Mouse (Mus musculus) stomach, embryonic 16.5 days (tissue): ENCODE measurements at regions not wholly inside any gene's neighbourhood (a gene's known extent, or its start where the extent isn't known, plus 50 kb on each side); places are given as distances from the start of the nearest gene placed in this dataset.

Experiments
- ATAC-seq: fragments of 200-750 bp; cut with Nextera tagmentation; 2 replicates; pipeline ENCODE4 v1.8.0; 2017; ENCODE audit warnings: moderate number of reproducible peaks, moderate TSS enrichment; ENCODE audit not compliant: insufficient read depth, low FRiP score
- H3K27ac ChIP-seq: fragments of 300-500 bp; sonication (generic); 2 replicates; pipeline ENCODE4 v1.5.1; 2014; ENCODE audit warnings: low read length
- H3K27me3 ChIP-seq: fragments of 300-500 bp; sonication (generic); 2 replicates; pipeline ENCODE4 v1.6.1; 2014; ENCODE audit warnings: low read length, control low read depth, mixed read lengths; ENCODE audit not compliant: control insufficient read depth, insufficient read depth
- H3K36me3 ChIP-seq: fragments of 300-500 bp; sonication (generic); 2 replicates; pipeline ENCODE4 v1.6.1; 2014; ENCODE audit warnings: low read length; ENCODE audit not compliant: control insufficient read depth, insufficient read depth
- H3K4me1 ChIP-seq: fragments of 300-500 bp; sonication (generic); 2 replicates; pipeline ENCODE4 v1.6.1; 2014; ENCODE audit warnings: low read length, control low read depth, mixed read lengths; ENCODE audit not compliant: control insufficient read depth, insufficient read depth
- H3K4me2 ChIP-seq: fragments of 300-500 bp; sonication (generic); 2 replicates; pipeline ENCODE4 v1.6.1; 2014; ENCODE audit warnings: low read depth, low read length, mixed read lengths
- H3K4me3 ChIP-seq: fragments of 300-500 bp; sonication (generic); replicated peaks from 2 replicates; pipeline ENCODE4 v1.5.1; 2014; ENCODE audit warnings: mild to moderate bottlenecking, low read length
- H3K9ac ChIP-seq: fragments of 300-500 bp; sonication (generic); 2 replicates; pipeline ENCODE4 v1.6.1; 2014; ENCODE audit warnings: low read length
- H3K9me3 ChIP-seq: fragments of 300-500 bp; sonication (generic); replicated peaks from 2 replicates; pipeline ENCODE4 v1.6.1; 2016; ENCODE audit warnings: low read length, control low read depth; ENCODE audit not compliant: control insufficient read depth
- WGBS: fragments of 180-500 bp; shearing (Covaris S2); extraction: QIAGEN DNeasy Blood & Tissue Kit; methylation state at CpG from one replicate; pipeline ENCODE4 v1.1.7; 2014; 5-methylcytosine and 5-hydroxymethylcytosine counted together

GRCm38 (mm10) chr9:85593867-85594266 lies 155.3 kb downstream of the Ibtk start:
- H3K4me1 ChIP-seq, result no peaks in the 10 kb centered on the region
- 77% methylated on average over 4 of the region's 4 CpGs for WGBS
- H3K36me3 ChIP-seq, result no peaks in the 10 kb centered on the region
- no peak overlapping the region for H3K4me3 ChIP-seq
- H3K4me2 ChIP-seq, result no peak overlapping the region
- H3K9ac ChIP-seq, result no peak overlapping the region
- no peaks in the 10 kb centered on the region for H3K27me3 ChIP-seq
- no peaks in the 10 kb centered on the region for H3K9me3 ChIP-seq
- no peak for ATAC-seq
- H3K27ac ChIP-seq, result no peak overlapping the region

DNA sequence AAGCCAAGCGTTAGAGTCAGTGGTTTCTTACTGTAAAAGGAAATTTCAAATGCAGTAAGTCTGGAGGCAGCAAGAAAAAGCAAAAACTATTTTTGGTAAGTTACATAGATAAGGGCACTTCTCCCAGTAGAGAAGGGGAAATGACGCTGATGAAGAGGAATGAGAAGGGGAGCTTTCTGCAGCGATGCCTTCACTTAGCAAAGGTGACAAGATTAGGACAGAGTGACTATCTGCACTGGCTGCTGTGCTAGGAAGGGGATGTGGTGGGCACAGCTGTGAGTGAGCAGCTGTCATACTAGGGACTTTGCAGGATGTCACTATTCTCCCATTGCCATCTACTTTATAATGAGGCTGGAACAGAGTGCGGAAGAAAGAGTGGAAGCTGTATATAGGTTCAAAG lies 156.5 kb downstream of the Ibtk start:
- 76% methylated on average over 4 of the region's 4 CpGs for WGBS
- H3K27ac ChIP-seq, result no peak overlapping the region
- H3K9me3 ChIP-seq, result no peaks in the 10 kb centered on the region
- no peak overlapping the region for H3K9ac ChIP-seq
- H3K36me3 ChIP-seq, result no peaks in the 10 kb centered on the region
- H3K27me3 ChIP-seq, result no peaks in the 10 kb centered on the region
- no peak overlapping the region for H3K4me2 ChIP-seq
- no peaks in the 10 kb centered on the region for H3K4me1 ChIP-seq
- no peak for ATAC-seq
- no peak overlapping the region for H3K4me3 ChIP-seq

DNA sequence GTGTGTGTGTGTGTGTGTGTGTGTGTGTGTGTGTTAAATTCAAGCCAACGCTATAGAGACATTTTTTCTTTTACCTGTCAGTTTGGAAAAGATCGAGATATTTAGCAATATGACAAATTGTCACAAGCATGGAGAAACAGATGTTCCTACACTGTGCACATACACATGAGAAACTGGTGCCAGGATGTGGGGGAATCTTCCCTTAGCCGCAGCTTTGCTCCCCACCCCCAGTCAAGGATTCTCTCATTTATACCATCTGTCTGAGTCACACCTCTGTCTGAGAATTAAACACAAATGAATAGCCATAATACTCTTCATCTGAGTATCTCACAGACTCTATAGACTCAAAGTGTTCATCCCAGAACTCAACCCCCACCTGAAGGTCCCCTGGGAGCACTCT lies 159.9 kb downstream of the Ibtk start:
- Histone ChIP-seq H3K27ac (no peak overlapping the region), H3K27me3 (no peaks in the 10 kb centered on the region), H3K36me3 (no peaks in the 10 kb centered on the region), H3K9ac (no peak overlapping the region), H3K4me1 (no peaks in the 10 kb centered on the region), H3K9me3 (peaks cover 1% of the 10 kb centered on the region; the same call in 1 of the 2 replicates), H3K4me2 (no peak overlapping the region), H3K4me3 (no peak overlapping the region)
- WGBS, result 81% methylated on average over 3 of the region's 3 CpGs
- no peak for ATAC-seq

GRCm38 (mm10) chr9:85588077-85588476 lies 161.1 kb downstream of the Ibtk start:
- no peak overlapping the region for H3K4me2 ChIP-seq
- H3K27me3 ChIP-seq, result no peaks in the 10 kb centered on the region
- no peak overlapping the region for H3K27ac ChIP-seq
- H3K9ac ChIP-seq, result no peak overlapping the region
- H3K4me3 ChIP-seq, result no peak overlapping the region
- H3K9me3 ChIP-seq, result peaks cover 6% of the 10 kb centered on the region; the same call in 1 of the 2 replicates
- no peak for ATAC-seq
- no peaks in the 10 kb centered on the region for H3K4me1 ChIP-seq
- 46% methylated on average over 2 of the region's 2 CpGs for WGBS
- no peaks in the 10 kb centered on the region for H3K36me3 ChIP-seq

DNA sequence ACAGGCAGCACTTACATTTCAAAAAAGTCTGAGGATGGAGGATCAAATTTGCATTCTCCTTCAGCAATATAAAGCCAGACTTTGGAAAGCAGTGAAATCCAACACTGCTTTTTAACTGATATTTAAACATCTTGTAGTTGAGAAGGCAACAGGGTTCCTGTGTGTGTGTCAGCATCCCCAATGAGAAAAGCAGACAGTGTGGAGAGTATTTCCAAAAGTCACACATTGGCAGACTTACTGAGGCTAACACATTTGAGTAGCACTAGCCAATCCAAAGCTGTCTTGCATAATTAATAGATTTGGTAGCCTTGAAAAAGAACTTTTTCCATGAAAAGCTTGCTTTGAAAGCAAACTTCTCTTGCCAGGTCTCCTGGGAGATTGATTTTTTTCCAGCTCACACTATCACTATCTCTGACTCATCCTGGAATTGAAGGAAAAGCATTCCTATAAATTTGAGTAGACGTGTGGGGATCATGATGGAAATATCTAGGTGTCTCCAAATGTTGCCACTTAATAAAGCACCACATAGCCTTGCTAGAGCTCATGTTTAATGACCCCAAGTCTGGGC lies 168.0 kb downstream of the Ibtk start:
- H3K9me3 ChIP-seq, result peaks cover 6% of the 10 kb centered on the region; the same call in 1 of the 2 replicates
- no peak overlapping the region for H3K27ac ChIP-seq
- no peak overlapping the region for H3K9ac ChIP-seq
- no peak overlapping the region for H3K4me3 ChIP-seq
- no peaks in the 10 kb centered on the region for H3K36me3 ChIP-seq
- H3K4me2 ChIP-seq, result no peak overlapping the region
- ATAC-seq, result no peak
- no peaks in the 10 kb centered on the region for H3K4me1 ChIP-seq
- 52% methylated on average over 1 of the region's 1 CpGs for WGBS
- H3K27me3 ChIP-seq, result no peaks in the 10 kb centered on the region

GRCm38 (mm10) chr9:85577812-85578211 lies 171.3 kb downstream of the Ibtk start:
- ATAC-seq, result no peak

GRCm38 (mm10) chr9:85577338-85577737 lies 171.8 kb downstream of the Ibtk start:
- WGBS, result 80% methylated on average over 1 of the region's 1 CpGs
- Histone ChIP-seq H3K36me3 (no peaks in the 10 kb centered on the region), H3K4me2 (no peak overlapping the region), H3K27me3 (no peaks in the 10 kb centered on the region), H3K27ac (no peak overlapping the region), H3K9me3 (no peaks in the 10 kb centered on the region), H3K4me1 (no peaks in the 10 kb centered on the region), H3K9ac (no peak overlapping the region), H3K4me3 (no peak overlapping the region)
- ATAC-seq, result no peak

More at GRCm38 (mm10) chr9:85577812-85578211, 171.3 kb downstream of the Ibtk start:
- no peak overlapping the region for H3K27ac ChIP-seq
- H3K4me3 ChIP-seq, result no peak overlapping the region
- H3K4me1 ChIP-seq, result no peaks in the 10 kb centered on the region
- H3K27me3 ChIP-seq, result no peaks in the 10 kb centered on the region
- H3K9ac ChIP-seq, result no peak overlapping the region
- H3K9me3 ChIP-seq, result no peaks in the 10 kb centered on the region
- 77% methylated on average over 7 of the region's 7 CpGs for WGBS
- no peaks in the 10 kb centered on the region for H3K36me3 ChIP-seq
- no peak overlapping the region for H3K4me2 ChIP-seq

- Histone ChIP-seq H3K4me3 (no peak overlapping the region), H3K9me3 (no peaks in the 10 kb centered on the region), H3K27me3 (no peaks in the 10 kb centered on the region), H3K36me3 (no peaks in the 10 kb centered on the region), H3K4me1 (no peaks in the 10 kb centered on the region), H3K9ac (no peak overlapping the region), H3K27ac (no peak overlapping the region), H3K4me2 (no peak overlapping the region)
- WGBS, result 83% methylated on average over 8 of the region's 8 CpGs
- ATAC-seq, result no peak
Observed at GRCm38 (mm10) chr9:85568877-85569276, 180.3 kb downstream of the Ibtk start.

DNA sequence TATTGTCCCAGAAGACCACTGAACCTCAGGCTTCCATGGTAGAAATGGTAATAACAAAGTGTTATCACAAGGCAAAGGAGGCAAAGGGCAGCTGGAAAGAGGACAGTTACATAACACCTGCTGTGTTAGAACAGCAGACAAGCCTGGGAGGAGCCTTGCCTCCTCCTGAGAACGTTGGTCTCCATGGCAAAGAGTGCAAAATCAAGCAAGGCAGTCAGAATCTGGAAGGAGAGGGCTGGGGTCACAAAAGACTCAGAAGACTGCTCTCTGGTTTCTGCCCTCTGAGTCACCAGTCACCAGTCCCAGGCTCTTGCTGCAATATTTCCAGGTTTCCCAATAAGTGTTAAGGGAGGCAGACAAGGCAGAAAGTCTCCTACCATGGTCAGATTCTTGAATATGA lies 197.3 kb downstream of the Ibtk start:
- no peaks in the 10 kb centered on the region for H3K36me3 ChIP-seq
- H3K9ac ChIP-seq, result no peak overlapping the region
- H3K27ac ChIP-seq, result no peak overlapping the region
- no peak overlapping the region for H3K4me2 ChIP-seq
- H3K4me1 ChIP-seq, result no peaks in the 10 kb centered on the region
- no peak overlapping the region for H3K4me3 ChIP-seq
- no peaks in the 10 kb centered on the region for H3K27me3 ChIP-seq
- no peaks in the 10 kb centered on the region for H3K9me3 ChIP-seq
- WGBS, result 35% methylated on average over 1 of the region's 1 CpGs
- no peak for ATAC-seq

DNA sequence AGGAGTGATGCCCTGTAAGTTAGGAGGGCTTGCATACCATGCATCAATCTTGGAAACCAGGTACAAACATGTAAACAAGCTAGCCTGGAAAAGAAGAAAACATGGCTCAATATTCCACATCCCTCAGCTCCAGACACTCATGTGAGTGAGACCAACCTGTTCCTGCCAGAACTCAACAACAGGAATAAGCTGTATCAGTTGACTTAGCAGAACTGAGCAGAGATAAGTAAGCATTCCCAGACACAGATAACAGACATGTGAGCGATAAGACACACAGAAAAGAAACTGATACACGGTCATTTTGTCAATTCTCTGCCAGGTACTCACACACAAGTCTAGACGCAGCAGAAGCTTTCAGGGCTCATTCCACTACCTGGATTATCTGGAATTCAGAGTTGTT lies 198.7 kb downstream of the Ibtk start:
- H3K27me3 ChIP-seq, result no peaks in the 10 kb centered on the region
- H3K4me2 ChIP-seq, result no peak overlapping the region
- no peaks in the 10 kb centered on the region for H3K4me1 ChIP-seq
- no peak overlapping the region for H3K4me3 ChIP-seq
- no peaks in the 10 kb centered on the region for H3K9me3 ChIP-seq
- H3K9ac ChIP-seq, result no peak overlapping the region
- 54% methylated on average over 3 of the region's 3 CpGs for WGBS
- no peaks in the 10 kb centered on the region for H3K36me3 ChIP-seq
- H3K27ac ChIP-seq, result no peak overlapping the region
- no peak for ATAC-seq
